Mouse (Mus musculus): ENCODE measurements around the gene Zfp248. TPM values are rescaled to one million over a fixed set of nuclear protein-coding genes. Genes with fewer than 3 reads are reported as not detected.

The Zfp248 gene
- total RNA-seq, 2 experiments from 2014 or later = 17.3 to 18.4 TPM

GRCm38 (mm10) chr6:118377611-118378010 is 77.7 kb downstream of the Zfp248 start:
- DNase-seq = peak; percentile 33
- intact Hi-C loops (cut with DNase I) = no loop called here

Small RNA genes within 50 kb of the gene (microRNA-seq; reads per million reads assigned to microRNA genes)
- not detected for gene Gm25953

Other genes with a start within 250 kb of the Zfp248 start
- gene Bms1, start 36.1 kb downstream of the Zfp248 start, total RNA-seq (2021) = 10 to 100 TPM; 24.8 to 26.6 TPM
- 10 to 100 TPM; 22.7 to 23.7 TPM for gene Zfp9, start 23.8 kb upstream of the Zfp248 start, total RNA-seq (2021)
- 10 to 100 TPM; 11.9 to 12.5 TPM for gene Ankrd26, start 106.7 kb upstream of the Zfp248 start, total RNA-seq (2021)

All from left cerebral cortex, postnatal 4 days (tissue).